Mouse (Mus musculus): ENCODE results near the gene Pou2f3.

Gene Pou2f3

DNA sequence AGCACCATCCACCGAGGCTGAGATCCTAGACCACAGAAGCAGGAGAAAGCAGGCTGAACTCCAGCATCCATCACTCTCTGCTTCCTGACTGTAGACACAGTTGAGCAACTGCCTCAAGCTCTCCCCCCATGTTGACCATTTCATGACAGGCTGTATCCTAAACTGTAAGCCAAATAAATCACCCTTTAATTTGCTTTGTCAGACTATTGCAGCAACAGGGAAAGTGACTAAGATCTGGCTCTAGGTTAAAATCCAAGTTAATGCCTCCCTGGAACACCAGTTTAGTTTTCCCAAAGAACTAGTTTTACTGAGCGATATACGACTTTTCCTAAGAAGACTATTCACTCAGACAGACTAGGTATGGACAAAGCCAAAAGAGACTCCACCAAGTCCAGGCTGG lies 131.5 kb downstream of the Pou2f3 start:
- DNase-seq (ENCODE audit: low spot score): no peak

DNA sequence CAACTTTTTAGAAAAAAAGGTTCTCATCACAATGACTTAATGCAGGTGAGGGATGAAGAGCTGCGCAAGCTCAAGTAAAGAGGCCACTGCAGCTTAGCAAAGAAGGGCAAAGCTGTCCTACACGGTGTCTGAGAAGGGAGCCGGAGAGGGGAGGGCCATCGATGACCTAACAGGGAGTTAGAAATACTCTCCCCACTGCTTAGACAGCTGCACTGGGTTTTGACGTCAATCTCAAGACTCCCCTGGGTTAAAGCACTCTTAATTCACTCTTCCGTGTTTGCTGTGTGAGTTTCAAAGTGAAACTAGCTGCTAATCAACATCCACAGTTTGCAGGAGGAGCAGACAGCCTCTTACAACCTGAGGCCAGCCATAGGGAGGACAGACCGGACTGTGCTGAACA lies 134.0 kb downstream of the Pou2f3 start:
- no peak for DNase-seq (ENCODE audit: low spot score)

DNA sequence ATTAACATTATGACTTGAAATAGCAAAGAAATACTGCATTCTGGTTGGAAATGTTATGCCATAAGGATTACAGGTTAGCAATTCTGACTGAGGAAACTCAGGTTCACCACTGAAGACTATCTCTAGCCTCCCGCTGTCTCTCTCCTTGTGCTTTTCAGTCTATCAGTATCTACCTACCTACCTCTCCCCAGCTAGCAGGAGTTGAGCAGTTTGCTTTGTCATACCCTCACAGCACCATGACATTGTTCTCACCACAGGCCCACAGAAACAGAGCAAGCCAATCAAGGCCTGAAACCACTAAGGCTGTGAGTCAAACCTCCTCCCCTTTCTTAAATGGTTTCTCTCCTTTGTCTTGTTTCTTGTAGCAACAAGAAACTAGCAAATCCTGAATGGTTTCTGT lies 135.6 kb downstream of the Pou2f3 start:
- DNase-seq (ENCODE audit: low spot score): no peak

Measured in ovary, postnatal 14 days (tissue).